Mouse (Mus musculus): Measurements from ENCODE around the gene Gna15. TPM values are rescaled to one million over a fixed set of nuclear protein-coding genes. Genes with fewer than 3 reads are reported as not detected.

Gene Gna15
- polyA plus RNA-seq, 1 experiment: 14.8 TPM

- H3K27ac ChIP-seq (ENCODE audit: insufficient read depth, low read length): peak overlapping the region; percentile 24; the same call in 1 of the 2 replicates
- DNase-seq (ENCODE audit: low read depth in 1 of 2, low spot score in 2 of 2): no peak
- 46% methylated on average over 6 of the region's 6 CpGs for WGBS
Measured at GRCm38 (mm10) chr10:81553807-81554755, 30.1 kb upstream of the Gna15 start.

GRCm38 (mm10) chr10:81553232-81553631 is 29.2 kb upstream of the Gna15 start:
- no peaks in the 10 kb centered on the region for H3K27me3 ChIP-seq (ENCODE audit: control insufficient read depth, insufficient read depth, low read length)
- peaks cover 8% of the 10 kb centered on the region; the same call in 1 of the 2 replicates for H3K4me1 ChIP-seq (ENCODE audit: control insufficient read depth, insufficient read depth, insufficient read length)
- no peak overlapping the region for H3K27ac ChIP-seq (ENCODE audit: insufficient read depth, low read length)
- no peak for DNase-seq (ENCODE audit: low read depth in 1 of 2, low spot score in 2 of 2)
- no peaks in the 10 kb centered on the region for H3K36me3 ChIP-seq (ENCODE audit: control insufficient read depth, insufficient read depth, low read length)
- H3K4me3 ChIP-seq (ENCODE audit: extremely low read depth, insufficient read depth, insufficient read length): no peak overlapping the region
- WGBS: 60% methylated on average over 5 of the region's 5 CpGs
- TF ChIP-seq POLR2A (IDR thresholded peaks at IDR 0.05; ENCODE audit: low read depth, low read length) (no peak), CTCF (IDR thresholded peaks at IDR 0.05; ENCODE audit: extremely low read depth, insufficient read depth, insufficient read length, insufficient replicate concordance) (peak; percentile 37; the same call in 1 of the 2 replicates)

More at GRCm38 (mm10) chr10:81553807-81554755, 30.1 kb upstream of the Gna15 start:
- Histone ChIP-seq H3K4me3 (ENCODE audit: extremely low read depth, insufficient read depth, insufficient read length) (no peak overlapping the region), H3K36me3 (ENCODE audit: control insufficient read depth, insufficient read depth, low read length) (no peaks in the 10 kb centered on the region), H3K4me1 (ENCODE audit: control insufficient read depth, insufficient read depth, insufficient read length) (peaks cover 8% of the 10 kb centered on the region; the same call in 1 of the 2 replicates), H3K27me3 (ENCODE audit: control insufficient read depth, insufficient read depth, low read length) (no peaks in the 10 kb centered on the region)
- TF ChIP-seq POLR2A (IDR thresholded peaks at IDR 0.05; ENCODE audit: low read depth, low read length) (no peak), CTCF (IDR thresholded peaks at IDR 0.05; ENCODE audit: extremely low read depth, insufficient read depth, insufficient read length, insufficient replicate concordance) (no peak)

GRCm38 (mm10) chr10:81551597-81552102 is 27.6 kb upstream of the Gna15 start:
- peak; percentile 79 to 85 for DNase-seq (ENCODE audit: low read depth in 1 of 2, low spot score in 2 of 2)
- WGBS: 2% methylated on average over 12 of the region's 12 CpGs

GRCm38 (mm10) chr10:81550257-81550656 is 26.2 kb upstream of the Gna15 start:
- DNase-seq (ENCODE audit: low read depth in 1 of 2, low spot score in 2 of 2): peak in 1 of 2 experiments; percentile 75
- peak; percentile 88; the same call in 1 of the 2 replicates for TF ChIP-seq CTCF (IDR thresholded peaks at IDR 0.05; ENCODE audit: extremely low read depth, insufficient read depth, insufficient read length, insufficient replicate concordance)
- TF ChIP-seq POLR2A (IDR thresholded peaks at IDR 0.05; ENCODE audit: low read depth, low read length): no peak
- WGBS: 14% methylated on average over 7 of the region's 7 CpGs
- no peak overlapping the region for H3K4me3 ChIP-seq (ENCODE audit: extremely low read depth, insufficient read depth, insufficient read length)
- no peak overlapping the region for H3K27ac ChIP-seq (ENCODE audit: insufficient read depth, low read length)
- H3K4me1 ChIP-seq (ENCODE audit: control insufficient read depth, insufficient read depth, insufficient read length): peaks cover 8% of the 10 kb centered on the region; the same call in 1 of the 2 replicates
- H3K36me3 ChIP-seq (ENCODE audit: control insufficient read depth, insufficient read depth, low read length): no peaks in the 10 kb centered on the region
- H3K27me3 ChIP-seq (ENCODE audit: control insufficient read depth, insufficient read depth, low read length): no peaks in the 10 kb centered on the region

More at GRCm38 (mm10) chr10:81551597-81552102, 27.6 kb upstream of the Gna15 start:
- H3K27me3 ChIP-seq (ENCODE audit: control insufficient read depth, insufficient read depth, low read length): no peaks in the 10 kb centered on the region
- peaks cover 8% of the 10 kb centered on the region; the same call in 1 of the 2 replicates for H3K4me1 ChIP-seq (ENCODE audit: control insufficient read depth, insufficient read depth, insufficient read length)
- H3K36me3 ChIP-seq (ENCODE audit: control insufficient read depth, insufficient read depth, low read length): no peaks in the 10 kb centered on the region
- peak overlapping the region; percentile 6; the same call in 1 of the 2 replicates for H3K27ac ChIP-seq (ENCODE audit: insufficient read depth, low read length)
- no peak overlapping the region for H3K4me3 ChIP-seq (ENCODE audit: extremely low read depth, insufficient read depth, insufficient read length)
- peak; percentile 79; the same call in 1 of the 2 replicates for TF ChIP-seq CTCF (IDR thresholded peaks at IDR 0.05; ENCODE audit: extremely low read depth, insufficient read depth, insufficient read length, insufficient replicate concordance)
- TF ChIP-seq POLR2A (IDR thresholded peaks at IDR 0.05; ENCODE audit: low read depth, low read length): no peak

GRCm38 (mm10) chr10:81548944-81549343 is 24.9 kb upstream of the Gna15 start:
- no peak for DNase-seq (ENCODE audit: low read depth in 1 of 2, low spot score in 2 of 2)
- Histone ChIP-seq H3K27me3 (ENCODE audit: control insufficient read depth, insufficient read depth, low read length) (no peaks in the 10 kb centered on the region), H3K27ac (ENCODE audit: insufficient read depth, low read length) (no peak overlapping the region), H3K4me1 (ENCODE audit: control insufficient read depth, insufficient read depth, insufficient read length) (peaks cover 8% of the 10 kb centered on the region; the same call in 1 of the 2 replicates), H3K36me3 (ENCODE audit: control insufficient read depth, insufficient read depth, low read length) (no peaks in the 10 kb centered on the region), H3K4me3 (ENCODE audit: extremely low read depth, insufficient read depth, insufficient read length) (no peak overlapping the region)
- TF ChIP-seq POLR2A (IDR thresholded peaks at IDR 0.05; ENCODE audit: low read depth, low read length): no peak
- TF ChIP-seq CTCF (IDR thresholded peaks at IDR 0.05; ENCODE audit: extremely low read depth, insufficient read depth, insufficient read length, insufficient replicate concordance): no peak
- WGBS: 82% methylated on average over 5 of the region's 5 CpGs

GRCm38 (mm10) chr10:81546788-81547571 is 23.0 kb upstream of the Gna15 start:
- Histone ChIP-seq H3K27ac (ENCODE audit: insufficient read depth, low read length) (no peak overlapping the region), H3K36me3 (ENCODE audit: control insufficient read depth, insufficient read depth, low read length) (no peaks in the 10 kb centered on the region), H3K27me3 (ENCODE audit: control insufficient read depth, insufficient read depth, low read length) (no peaks in the 10 kb centered on the region), H3K4me1 (ENCODE audit: control insufficient read depth, insufficient read depth, insufficient read length) (peaks cover 18% of the 10 kb centered on the region; the same call in 1 of the 2 replicates), H3K4me3 (ENCODE audit: extremely low read depth, insufficient read depth, insufficient read length) (no peak overlapping the region)
- TF ChIP-seq CTCF (IDR thresholded peaks at IDR 0.05; ENCODE audit: extremely low read depth, insufficient read depth, insufficient read length, insufficient replicate concordance): no peak
- TF ChIP-seq POLR2A (IDR thresholded peaks at IDR 0.05; ENCODE audit: low read depth, low read length): no peak
- no peak for DNase-seq (ENCODE audit: low read depth in 1 of 2, low spot score in 2 of 2)
- WGBS: 93% methylated on average over 13 of the region's 13 CpGs

Measured in spleen, adult 2 months (tissue).